Mouse (Mus musculus): ENCODE data around the gene Cyp2w1. TPM values are rescaled to one million over a fixed set of nuclear protein-coding genes. Genes with fewer than 3 reads are reported as not detected.
A peak's percentile ranks its signal among the peaks of the same experiment; 100 is the strongest.

The Cyp2w1 gene
- polyA plus RNA-seq, 1 experiment = 0.02 TPM

GRCm38 (mm10) chr5:139392219-139393196, 40.1 kb downstream of the Cyp2w1 start:
- Histone ChIP-seq H3K9me3 (ENCODE audit: control insufficient read depth, low read length) (no peaks in the 10 kb centered on the region), H3K4me3 (replicated peaks) (peak overlapping the region; percentile 77), H3K27me3 (ENCODE audit: control insufficient read depth) (no peaks in the 10 kb centered on the region; the same call in 1 of the 2 replicates), H3K4me1 (ENCODE audit: control insufficient read depth) (peaks cover 93% of the 10 kb centered on the region), H3K36me3 (ENCODE audit: control insufficient read depth) (peaks cover 97% of the 10 kb centered on the region)
- TF ChIP-seq TAL1 (IDR thresholded peaks at IDR 0.05; ENCODE audit: low read length) (no peak), GATA1 (IDR thresholded peaks at IDR 0.05; ENCODE audit: low read length) (no peak)

- H3K9me3 ChIP-seq (ENCODE audit: control insufficient read depth, low read length) = no peaks in the 10 kb centered on the region
- TF ChIP-seq GATA1 (IDR thresholded peaks at IDR 0.05; ENCODE audit: low read length) (no peak), TAL1 (IDR thresholded peaks at IDR 0.05; ENCODE audit: low read length) (no peak)
- H3K4me1 ChIP-seq (ENCODE audit: control insufficient read depth) = peaks cover 93% of the 10 kb centered on the region
- no peaks in the 10 kb centered on the region; the same call in 1 of the 2 replicates for H3K27me3 ChIP-seq (ENCODE audit: control insufficient read depth)
- peaks cover 91% of the 10 kb centered on the region for H3K36me3 ChIP-seq (ENCODE audit: control insufficient read depth)
- peak overlapping the region; percentile 77 for H3K4me3 ChIP-seq (replicated peaks)
These were observed 40.8 kb downstream of the Cyp2w1 start for GRCm38 (mm10) chr5:139393197-139393588.

- peak overlapping the region; percentile 39 for H3K4me3 ChIP-seq (replicated peaks)
These were observed 42.0 kb downstream of the Cyp2w1 start for GRCm38 (mm10) chr5:139394399-139394798.

GRCm38 (mm10) chr5:139395528-139395927, 43.1 kb downstream of the Cyp2w1 start:
- peaks cover 82% of the 10 kb centered on the region for H3K4me1 ChIP-seq (ENCODE audit: control insufficient read depth)
- no peak overlapping the region for H3K4me3 ChIP-seq (replicated peaks)
- TF ChIP-seq TAL1 (IDR thresholded peaks at IDR 0.05; ENCODE audit: low read length) (no peak), GATA1 (IDR thresholded peaks at IDR 0.05; ENCODE audit: low read length) (no peak)
- H3K36me3 ChIP-seq (ENCODE audit: control insufficient read depth) = peaks cover 71% of the 10 kb centered on the region
- no peaks in the 10 kb centered on the region for H3K9me3 ChIP-seq (ENCODE audit: control insufficient read depth, low read length)
- H3K27me3 ChIP-seq (ENCODE audit: control insufficient read depth) = no peaks in the 10 kb centered on the region; the same call in 1 of the 2 replicates

More at GRCm38 (mm10) chr5:139394399-139394798, 42.0 kb downstream of the Cyp2w1 start:
- Histone ChIP-seq H3K4me1 (ENCODE audit: control insufficient read depth) (peaks cover 90% of the 10 kb centered on the region), H3K9me3 (ENCODE audit: control insufficient read depth, low read length) (no peaks in the 10 kb centered on the region), H3K36me3 (ENCODE audit: control insufficient read depth) (peaks cover 80% of the 10 kb centered on the region), H3K27me3 (ENCODE audit: control insufficient read depth) (no peaks in the 10 kb centered on the region; the same call in 1 of the 2 replicates)
- TF ChIP-seq GATA1 (IDR thresholded peaks at IDR 0.05; ENCODE audit: low read length) (no peak), TAL1 (IDR thresholded peaks at IDR 0.05; ENCODE audit: low read length) (no peak)

DNA sequence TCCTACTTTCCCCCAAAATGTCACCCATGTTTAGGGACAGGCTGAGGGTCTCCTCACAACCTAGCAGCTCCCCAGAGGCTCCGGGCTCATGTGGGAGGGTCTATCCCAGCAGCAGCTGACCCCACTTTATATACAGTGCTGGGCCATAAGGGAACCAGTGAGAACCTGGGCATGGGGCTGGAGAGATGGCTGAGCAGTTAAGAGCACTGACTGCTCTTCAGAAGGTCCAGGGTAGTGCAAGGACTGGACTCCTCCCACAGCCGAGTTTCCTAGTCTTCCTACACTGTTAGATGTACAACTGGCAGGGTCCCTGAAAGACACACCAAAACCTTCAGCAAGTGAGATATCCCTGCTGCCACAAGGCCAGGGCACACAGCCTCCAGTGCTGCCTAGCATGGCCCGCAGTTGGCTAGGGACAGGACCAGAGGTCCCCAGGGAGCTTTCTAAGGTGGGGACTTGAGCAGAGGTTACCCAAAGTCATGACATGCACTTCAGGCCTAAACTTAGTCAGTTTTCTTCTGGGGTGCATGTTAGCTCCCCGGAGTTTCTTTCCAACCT, 45.0 kb downstream of the Cyp2w1 start:
- no peaks in the 10 kb centered on the region for H3K9me3 ChIP-seq (ENCODE audit: control insufficient read depth, low read length)
- H3K36me3 ChIP-seq (ENCODE audit: control insufficient read depth) = peaks cover 52% of the 10 kb centered on the region
- TF ChIP-seq TAL1 (IDR thresholded peaks at IDR 0.05; ENCODE audit: low read length) = no peak
- TF ChIP-seq GATA1 (IDR thresholded peaks at IDR 0.05; ENCODE audit: low read length) = no peak
- no peak overlapping the region for H3K4me3 ChIP-seq (replicated peaks)
- H3K27me3 ChIP-seq (ENCODE audit: control insufficient read depth) = no peaks in the 10 kb centered on the region; the same call in 1 of the 2 replicates
- H3K4me1 ChIP-seq (ENCODE audit: control insufficient read depth) = peaks cover 65% of the 10 kb centered on the region

DNA sequence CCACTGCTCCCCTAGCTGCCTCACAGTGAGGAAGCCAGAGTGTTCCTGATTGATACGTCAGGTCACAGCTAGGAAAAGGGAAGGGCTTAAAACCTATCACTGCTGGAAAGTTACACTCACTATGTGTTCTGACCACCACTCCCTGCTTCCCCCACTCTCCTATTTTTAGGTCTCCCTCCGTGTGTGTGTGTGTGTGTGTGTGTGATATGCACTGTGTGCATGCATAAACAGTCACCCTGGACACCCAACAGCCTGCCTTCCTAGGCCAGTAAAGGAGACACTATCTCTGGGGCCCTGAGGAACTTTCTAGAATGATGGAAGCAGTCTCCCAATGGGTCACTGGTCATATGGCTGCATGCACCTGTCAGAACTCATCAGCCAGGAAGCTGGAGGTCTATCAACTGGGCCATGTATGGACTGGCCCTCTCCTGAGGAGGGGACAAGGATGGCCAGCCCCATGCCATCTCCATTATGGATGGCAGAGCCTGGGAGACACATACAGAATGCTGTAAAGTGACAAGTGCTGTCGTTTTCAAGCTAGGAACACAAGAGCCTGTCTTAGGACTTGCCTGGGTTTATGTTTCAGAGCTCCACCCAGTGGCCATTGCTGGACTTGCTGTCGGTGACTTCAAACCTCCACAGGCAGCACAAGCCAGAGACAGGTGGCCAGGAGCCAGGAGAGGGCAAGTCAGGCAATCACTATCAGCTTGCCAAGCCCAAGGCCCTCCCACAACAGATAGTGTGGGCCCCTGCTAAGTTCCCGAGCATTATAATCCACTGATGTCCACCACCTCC, 45.7 kb downstream of the Cyp2w1 start:
- H3K27me3 ChIP-seq (ENCODE audit: control insufficient read depth) = no peaks in the 10 kb centered on the region; the same call in 1 of the 2 replicates
- H3K36me3 ChIP-seq (ENCODE audit: control insufficient read depth) = peaks cover 45% of the 10 kb centered on the region
- H3K4me1 ChIP-seq (ENCODE audit: control insufficient read depth) = peaks cover 58% of the 10 kb centered on the region
- TF ChIP-seq GATA1 (IDR thresholded peaks at IDR 0.05; ENCODE audit: low read length) (no peak), TAL1 (IDR thresholded peaks at IDR 0.05; ENCODE audit: low read length) (no peak)
- no peak overlapping the region for H3K4me3 ChIP-seq (replicated peaks)
- H3K9me3 ChIP-seq (ENCODE audit: control insufficient read depth, low read length) = no peaks in the 10 kb centered on the region

DNA sequence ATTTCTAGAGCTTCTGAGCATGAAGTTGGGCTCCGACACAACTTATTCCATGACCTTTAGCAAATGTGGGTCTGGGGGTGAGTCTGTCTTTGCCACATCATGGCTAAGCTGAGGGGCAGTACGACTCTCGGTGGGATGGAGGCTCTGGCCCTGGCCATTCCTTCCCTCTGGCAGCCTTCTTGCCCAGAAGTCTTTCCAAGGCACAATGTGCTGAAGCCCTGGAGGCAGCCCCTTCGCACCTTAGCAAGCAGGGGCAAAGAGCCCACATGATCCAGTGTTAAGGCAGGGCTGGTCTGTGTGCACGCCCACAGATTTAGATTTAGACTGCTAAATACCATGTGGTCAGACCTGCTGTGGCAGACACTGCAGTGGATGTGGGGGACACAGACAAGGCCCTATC, 46.4 kb downstream of the Cyp2w1 start:
- H3K4me1 ChIP-seq (ENCODE audit: control insufficient read depth) = peaks cover 55% of the 10 kb centered on the region
- no peak for TF ChIP-seq TAL1 (IDR thresholded peaks at IDR 0.05; ENCODE audit: low read length)
- TF ChIP-seq GATA1 (IDR thresholded peaks at IDR 0.05; ENCODE audit: low read length) = no peak
- no peaks in the 10 kb centered on the region for H3K27me3 ChIP-seq (ENCODE audit: control insufficient read depth)
- no peak overlapping the region for H3K4me3 ChIP-seq (replicated peaks)
- no peaks in the 10 kb centered on the region for H3K9me3 ChIP-seq (ENCODE audit: control insufficient read depth, low read length)
- H3K36me3 ChIP-seq (ENCODE audit: control insufficient read depth) = peaks cover 38% of the 10 kb centered on the region

DNA sequence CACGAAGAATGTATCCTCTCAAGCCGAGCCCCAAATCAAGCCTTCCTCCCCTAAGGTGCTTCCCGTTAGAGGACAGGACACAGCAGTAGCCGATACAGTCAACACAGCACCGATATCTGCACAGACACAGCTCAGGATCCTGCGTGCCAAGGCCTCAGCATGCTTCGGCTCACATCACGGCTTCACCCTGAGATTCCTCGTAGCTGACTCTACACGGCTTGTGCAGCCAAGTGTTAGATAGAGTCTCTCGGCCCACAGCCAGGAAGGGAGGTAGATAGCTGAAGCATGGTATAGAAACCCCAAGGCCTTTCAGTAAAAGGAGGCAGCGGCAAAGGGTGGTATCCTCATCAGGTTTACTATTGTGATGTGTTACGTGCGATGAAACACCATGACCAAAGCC, 47.6 kb downstream of the Cyp2w1 start:
- no peaks in the 10 kb centered on the region for H3K27me3 ChIP-seq (ENCODE audit: control insufficient read depth)
- H3K36me3 ChIP-seq (ENCODE audit: control insufficient read depth) = peaks cover 26% of the 10 kb centered on the region
- H3K4me1 ChIP-seq (ENCODE audit: control insufficient read depth) = peaks cover 55% of the 10 kb centered on the region
- no peak overlapping the region for H3K4me3 ChIP-seq (replicated peaks)
- no peaks in the 10 kb centered on the region for H3K9me3 ChIP-seq (ENCODE audit: control insufficient read depth, low read length)
- TF ChIP-seq GATA1 (IDR thresholded peaks at IDR 0.05; ENCODE audit: low read length) = no peak
- no peak for TF ChIP-seq TAL1 (IDR thresholded peaks at IDR 0.05; ENCODE audit: low read length)

Data from erythroblast, embryonic 14.5 days (primary cell).